Mouse (Mus musculus) cerebellum, adult 2 months (tissue): Measurements from ENCODE around the gene Espl1. TPM values are rescaled to one million over a fixed set of nuclear protein-coding genes. Genes with fewer than 3 reads are reported as not detected.

ENCODE experiments used
- DNase-seq, 2 experiments: peaks; one replicate each; pipeline ENCODE4 v3.0.0; 2021
- H3K27ac ChIP-seq: fragments of 200-500 bp; 2 replicates; pipeline ENCODE4 v1.5.1; 2012; ENCODE audit warnings: low read length, control low read depth, inconsistent platforms; ENCODE audit not compliant: insufficient read depth
- H3K27me3 ChIP-seq: fragments of 200-500 bp; 2 replicates; pipeline ENCODE4 v1.6.1; 2012; ENCODE audit warnings: inconsistent platforms, mild to moderate bottlenecking, low read length, moderate library complexity; ENCODE audit not compliant: control insufficient read depth, insufficient read depth
- H3K4me1 ChIP-seq: fragments of 200-500 bp; 2 replicates; pipeline ENCODE4 v1.6.1; 2011; ENCODE audit warnings: low read length; ENCODE audit not compliant: control insufficient read depth, insufficient read depth
- H3K4me3 ChIP-seq: fragments of 200-500 bp; replicated peaks from 2 replicates; pipeline ENCODE3; 2011; ENCODE audit warnings: mild to moderate bottlenecking, low read depth, low read length, control low read depth; ENCODE audit not compliant: insufficient read depth
- CTCF ChIP-seq: fragments of 200-500 bp; IDR thresholded peaks from 2 replicates; pipeline ENCODE4 v1.5.1; 2011; ENCODE audit warnings: low read depth, mild to moderate bottlenecking, control low read depth, low read length, moderate library complexity, borderline replicate concordance; ENCODE audit not compliant: insufficient read depth
- POLR2A ChIP-seq: fragments of 200-500 bp; IDR thresholded peaks from 2 replicates; pipeline ENCODE4 v1.6.1; 2011; ENCODE audit warnings: low read length, control low read depth, borderline replicate concordance; ENCODE audit not compliant: insufficient read depth
- WGBS: fragments of 180-500 bp; shearing (Covaris S2); methylation state at CpG from one replicate; pipeline ENCODE4 v1.1.7; 2018; 5-methylcytosine and 5-hydroxymethylcytosine counted together
- polyA plus RNA-seq: library from polyadenylated mRNA; depleted of rRNA; stranded (reverse); fragments of >200 nt; gene quantifications from 2 replicates; pipeline ENCODE4 v1.2.3, GENCODE M21; 2012

Gene Espl1
- polyA plus RNA-seq, 1 experiment = 0.62 TPM

- no peaks in the 10 kb centered on the region for H3K27me3 ChIP-seq
- H3K4me3 ChIP-seq = no peak overlapping the region
- no peaks in the 10 kb centered on the region for H3K4me1 ChIP-seq
- TF ChIP-seq POLR2A (no peak), CTCF (no peak)
- 70% methylated on average over 10 of the region's 10 CpGs for WGBS
- H3K27ac ChIP-seq = no peak overlapping the region
- DNase-seq = no peak
Observed at GRCm38 (mm10) chr15:102310074-102310845, 14.2 kb downstream of the Espl1 start.

GRCm38 (mm10) chr15:102311489-102311888, 15.4 kb downstream of the Espl1 start:
- no peak for DNase-seq
- no peak overlapping the region for H3K27ac ChIP-seq
- TF ChIP-seq CTCF = no peak
- TF ChIP-seq POLR2A = no peak
- no peak overlapping the region for H3K4me3 ChIP-seq
- H3K4me1 ChIP-seq = no peaks in the 10 kb centered on the region
- H3K27me3 ChIP-seq = no peaks in the 10 kb centered on the region

- TF ChIP-seq CTCF = no peak
- no peak for TF ChIP-seq POLR2A
- no peaks in the 10 kb centered on the region for H3K4me1 ChIP-seq
- WGBS = 87% methylated on average over 8 of the region's 8 CpGs
- no peak for DNase-seq
- H3K27ac ChIP-seq = no peak overlapping the region
- H3K4me3 ChIP-seq = no peak overlapping the region
- no peaks in the 10 kb centered on the region for H3K27me3 ChIP-seq
Observed at GRCm38 (mm10) chr15:102315292-102315691, 19.2 kb downstream of the Espl1 start.

GRCm38 (mm10) chr15:102316263-102316662, 20.2 kb downstream of the Espl1 start:
- H3K27ac ChIP-seq = no peak overlapping the region
- peak; percentile 55 to 64 for DNase-seq
- no peaks in the 10 kb centered on the region for H3K27me3 ChIP-seq
- H3K4me1 ChIP-seq = no peaks in the 10 kb centered on the region
- WGBS = 82% methylated on average over 6 of the region's 6 CpGs
- TF ChIP-seq CTCF (peak; percentile 81), POLR2A (no peak)
- H3K4me3 ChIP-seq = no peak overlapping the region

- H3K4me1 ChIP-seq = 0 out of 2 replicates have a peak, but pooled peaks cover 2% of the 10 kb centered on the region
- no peak overlapping the region for H3K4me3 ChIP-seq
- no peaks in the 10 kb centered on the region for H3K27me3 ChIP-seq
- no peak for TF ChIP-seq POLR2A
- TF ChIP-seq CTCF = no peak
- peak; percentile 34 to 39 for DNase-seq
- no peak overlapping the region for H3K27ac ChIP-seq
- WGBS = 69% methylated on average over 12 of the region's 12 CpGs
Observed at GRCm38 (mm10) chr15:102324654-102325473, 28.8 kb downstream of the Espl1 start.

- DNase-seq = peak; percentile 88
- no peaks in the 10 kb centered on the region for H3K27me3 ChIP-seq
- peak within 1 kb of the TSS; percentile 46 for H3K27ac ChIP-seq
- peaks cover 4% of the 10 kb centered on the region; the same call in 1 of the 2 replicates for H3K4me1 ChIP-seq
- WGBS = under 1% methylated on average over 40 of the region's 40 CpGs
- TF ChIP-seq CTCF (no peak; the same call in 1 of the 2 replicates), POLR2A (peak; percentile 61)
- H3K4me3 ChIP-seq = peak within 1 kb of the TSS; percentile 78
Observed at GRCm38 (mm10) chr15:102326022-102326576, 30.0 kb downstream of the Espl1 start, which contains the start of gene Pfdn5. Pfdn5 (plus strand) TSS chr15:102326116.

GRCm38 (mm10) chr15:102326892-102327291, 30.8 kb downstream of the Espl1 start:
- H3K4me3 ChIP-seq = peak overlapping the region; percentile 78
- TF ChIP-seq CTCF = no peak
- TF ChIP-seq POLR2A = no peak
- WGBS = 64% methylated on average over 8 of the region's 8 CpGs
- H3K27ac ChIP-seq = no peak overlapping the region
- H3K4me1 ChIP-seq = peaks cover 5% of the 10 kb centered on the region; the same call in 1 of the 2 replicates
- no peak for DNase-seq
- H3K27me3 ChIP-seq = no peaks in the 10 kb centered on the region
